Mouse (Mus musculus) liver, adult (tissue): Measurements from ENCODE around the gene Nphp4.

ENCODE experiments used
- GATA4 ChIP-seq: IDR thresholded peaks from 2 replicates; pipeline ENCODE4 v1.6.1; 2014; ENCODE audit warnings: mild to moderate bottlenecking, low read length; ENCODE audit not compliant: insufficient replicate concordance

Nphp4 gene

DNA sequence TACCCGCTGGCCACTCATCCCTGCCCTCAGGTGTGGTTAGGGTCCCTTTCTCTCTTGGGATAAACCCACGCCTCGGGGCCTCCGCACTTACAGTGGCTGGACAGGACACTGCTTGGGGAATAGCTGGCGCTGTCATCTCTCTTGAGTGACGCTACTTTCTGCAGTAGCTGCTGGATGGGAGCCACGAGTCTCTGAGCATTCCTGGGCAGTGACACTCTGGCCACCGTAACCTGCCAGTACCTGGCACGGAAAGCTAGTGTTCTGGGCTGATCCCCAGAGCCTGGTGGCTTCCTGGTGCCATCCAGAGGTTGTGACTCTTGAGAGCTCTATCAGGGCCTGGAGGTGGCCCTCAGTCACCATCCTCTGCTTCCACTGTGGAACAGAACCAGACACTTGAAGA is 13.4 kb upstream of the Nphp4 start:
- no peak for TF ChIP-seq GATA4

DNA sequence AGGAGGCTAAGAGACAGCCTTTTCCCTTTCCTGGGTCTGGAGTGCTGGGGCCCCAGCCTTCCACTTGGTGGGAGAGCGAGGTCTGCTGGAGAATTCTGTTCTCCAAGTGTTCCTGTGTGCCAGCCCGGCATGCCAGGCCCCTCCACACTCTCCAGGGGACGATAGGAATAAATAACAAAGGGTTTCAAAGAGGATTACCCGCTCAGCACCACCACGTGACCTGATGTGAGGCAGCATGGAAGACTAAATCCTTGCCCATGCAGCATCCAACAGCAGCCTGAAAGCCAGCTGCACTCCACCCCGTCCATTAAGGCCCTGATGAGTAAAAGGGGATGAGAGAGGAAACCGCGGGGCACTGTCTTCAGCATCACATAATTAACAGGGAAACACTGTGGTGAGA is 11.4 kb upstream of the Nphp4 start:
- no peak for TF ChIP-seq GATA4

DNA sequence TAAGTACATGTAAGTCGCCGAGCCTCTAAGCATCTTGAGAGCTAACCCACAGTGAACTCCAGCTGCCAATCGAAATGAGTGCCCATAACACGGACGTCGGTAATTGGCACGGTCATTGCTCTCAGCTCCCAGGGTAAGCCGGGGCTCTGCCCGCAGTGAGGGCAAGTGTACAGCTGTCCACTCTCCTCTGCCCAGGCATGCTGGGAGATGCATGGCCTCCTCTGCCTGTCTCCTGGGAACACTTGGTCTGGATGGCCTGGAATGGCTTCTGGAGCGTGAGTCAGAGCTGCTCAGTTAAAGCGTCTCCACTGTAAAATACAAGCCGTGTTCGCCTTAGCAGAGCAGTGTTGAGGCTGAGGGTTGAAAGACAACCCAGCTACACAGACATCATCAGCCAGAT is 9.9 kb upstream of the Nphp4 start:
- no peak for TF ChIP-seq GATA4

DNA sequence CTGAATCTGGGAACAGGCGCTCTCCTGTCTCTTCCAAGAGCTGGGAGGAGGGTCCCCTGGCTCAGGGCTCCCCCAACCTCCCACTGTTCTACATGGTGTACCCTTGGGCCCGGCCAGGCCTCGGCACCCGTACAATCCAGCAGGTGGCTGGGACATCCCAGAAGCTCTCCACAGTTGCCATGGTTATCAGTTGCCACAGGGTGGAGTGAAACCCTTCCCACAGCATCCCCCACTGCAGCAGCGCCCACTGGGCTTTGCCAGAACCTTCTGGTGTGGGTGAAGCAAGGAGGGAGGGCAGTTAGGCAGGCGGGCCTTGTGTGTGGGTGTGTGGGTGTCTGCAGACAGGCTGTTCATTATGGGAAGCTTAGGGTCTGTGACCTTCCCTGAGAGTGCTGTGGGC is 8.6 kb upstream of the Nphp4 start:
- TF ChIP-seq GATA4 = no peak

DNA sequence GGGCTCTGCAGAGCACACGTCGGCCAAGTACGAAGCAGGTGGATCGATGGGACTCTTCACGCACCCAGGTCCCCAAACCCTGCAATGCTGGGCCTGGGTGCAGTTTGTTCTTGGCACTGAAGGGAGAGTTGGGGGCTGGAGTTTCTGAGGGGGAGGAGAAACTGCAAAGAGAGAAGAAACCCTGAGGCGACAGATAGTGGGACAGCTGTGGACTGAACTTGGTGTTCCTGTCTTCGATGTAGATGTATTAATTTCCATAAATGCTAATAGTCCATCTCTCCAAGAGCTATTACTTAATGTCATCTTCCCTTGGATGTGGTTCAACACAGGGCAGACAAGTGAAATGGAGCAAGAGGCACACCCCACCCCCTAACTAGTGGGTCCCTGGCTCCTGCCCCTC is 565 bp upstream of the Nphp4 start:
- TF ChIP-seq GATA4 = no peak

DNA sequence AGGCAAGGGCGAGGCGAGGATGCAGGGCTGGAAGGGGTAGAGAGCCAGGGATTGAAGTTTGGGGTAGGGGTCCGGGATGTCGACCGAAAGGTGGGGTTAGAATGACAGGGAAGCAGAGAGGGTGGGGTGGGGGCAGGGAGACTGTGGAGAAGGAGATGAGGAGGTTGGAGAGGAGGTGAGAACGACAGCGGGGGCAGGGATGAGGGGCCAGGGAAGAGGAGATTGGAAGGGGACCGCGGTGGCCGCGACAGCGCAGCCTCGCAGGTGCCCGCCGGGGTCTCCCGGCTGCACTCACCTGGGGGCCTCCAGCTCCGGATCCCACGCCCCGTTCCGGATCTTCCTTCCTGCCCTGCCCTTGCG is 580 bp downstream of the Nphp4 start:
- no peak for TF ChIP-seq GATA4

DNA sequence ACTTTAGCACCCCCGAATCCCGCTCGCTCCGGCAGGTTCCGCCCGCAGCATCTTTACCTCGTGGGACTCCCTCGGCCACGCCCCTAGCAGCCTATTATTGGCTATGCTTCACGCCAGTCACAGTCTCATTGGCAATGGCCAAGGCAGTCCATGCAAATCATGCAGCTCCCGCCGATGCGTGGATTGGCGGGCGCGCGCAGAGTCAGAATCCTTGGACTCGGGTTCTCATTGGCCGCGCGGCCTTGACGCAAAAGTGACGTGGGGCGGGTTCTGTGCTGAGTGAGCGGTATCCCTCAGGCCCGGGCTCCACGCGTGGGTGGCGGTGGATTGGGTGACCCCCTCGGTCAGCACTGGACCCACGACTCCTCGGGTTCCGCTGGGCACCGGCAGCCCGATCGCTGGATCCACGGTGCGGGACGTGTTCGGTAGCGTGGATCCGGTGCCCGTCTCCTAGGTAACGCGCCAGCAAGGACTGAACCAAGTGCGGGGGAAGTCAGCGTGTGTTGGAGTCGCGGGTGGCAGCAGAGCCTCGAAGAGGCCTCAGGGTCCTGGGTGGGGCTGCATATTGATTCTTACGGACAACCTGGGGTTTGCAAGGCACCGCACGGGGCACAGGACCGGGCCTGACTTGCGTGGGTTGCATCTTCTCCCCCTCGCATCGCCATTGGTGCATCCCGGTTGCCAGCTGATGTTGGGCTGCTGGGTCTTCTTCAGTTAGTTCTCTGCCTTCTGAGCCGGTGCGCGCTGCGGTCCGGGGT is 1.1 kb downstream of the Nphp4 start, which contains the start of gene Kcnab2:
TSS of gene Kcnab2 (minus strand) at position 406 of the 758 bp plus-strand sequence.
- no peak for TF ChIP-seq GATA4

DNA sequence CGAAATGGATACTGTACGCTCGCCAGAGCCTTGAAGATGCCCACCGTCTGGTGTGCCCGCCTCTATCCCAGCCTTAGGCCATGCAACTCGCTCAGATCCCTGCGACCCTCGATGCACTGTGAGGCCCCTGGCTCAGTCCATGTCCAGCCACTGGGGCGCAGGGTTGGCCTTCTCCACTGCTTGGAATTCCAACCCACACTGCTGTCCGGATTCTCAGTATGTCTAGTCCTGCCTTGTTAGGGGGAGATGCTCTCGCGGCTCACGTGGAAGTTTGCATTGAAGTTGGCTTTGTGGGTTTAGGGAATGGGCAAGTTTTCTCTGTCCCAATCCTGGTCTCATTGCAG is 1.7 kb downstream of the Nphp4 start:
- no peak for TF ChIP-seq GATA4

DNA sequence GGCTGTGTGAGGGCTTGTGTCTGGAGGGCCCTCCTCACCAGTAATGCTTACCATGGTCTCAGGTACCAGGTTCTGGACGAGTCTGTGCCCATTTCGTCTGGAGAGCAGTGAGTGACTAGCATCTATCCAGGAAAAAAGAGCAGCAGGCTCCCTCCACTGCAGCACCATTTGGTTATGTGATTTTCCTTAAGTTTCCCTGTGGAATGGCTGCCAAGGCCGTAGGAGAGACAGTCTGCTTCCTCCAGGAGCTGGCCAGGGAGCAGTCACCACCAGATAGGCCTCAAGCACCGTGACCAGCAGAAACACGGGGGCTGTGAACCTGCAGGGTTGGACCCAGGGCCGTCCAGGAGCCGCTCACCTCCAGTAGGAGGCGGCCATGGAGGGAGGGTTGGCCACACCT is 3.9 kb downstream of the Nphp4 start:
- no peak for TF ChIP-seq GATA4

DNA sequence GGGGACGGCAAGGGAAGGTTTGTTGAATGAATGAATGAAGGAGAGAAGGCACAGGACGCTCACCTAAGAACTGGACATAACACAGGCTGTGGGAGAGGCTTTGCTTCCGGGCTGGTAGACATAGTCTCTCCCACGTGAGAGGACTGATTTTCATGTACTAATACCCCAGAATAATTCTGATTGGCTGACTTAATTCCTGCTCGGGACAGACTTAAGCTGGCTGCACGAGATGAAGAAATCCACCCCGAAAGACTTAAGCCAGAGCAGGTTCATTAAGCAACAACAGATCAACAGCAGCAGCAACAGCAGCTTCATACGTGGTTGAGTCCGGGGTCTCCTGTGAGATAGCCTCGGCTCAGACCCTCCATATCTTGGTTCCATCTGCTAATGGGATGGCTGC is 11.5 kb downstream of the Nphp4 start:
- TF ChIP-seq GATA4 = no peak

DNA sequence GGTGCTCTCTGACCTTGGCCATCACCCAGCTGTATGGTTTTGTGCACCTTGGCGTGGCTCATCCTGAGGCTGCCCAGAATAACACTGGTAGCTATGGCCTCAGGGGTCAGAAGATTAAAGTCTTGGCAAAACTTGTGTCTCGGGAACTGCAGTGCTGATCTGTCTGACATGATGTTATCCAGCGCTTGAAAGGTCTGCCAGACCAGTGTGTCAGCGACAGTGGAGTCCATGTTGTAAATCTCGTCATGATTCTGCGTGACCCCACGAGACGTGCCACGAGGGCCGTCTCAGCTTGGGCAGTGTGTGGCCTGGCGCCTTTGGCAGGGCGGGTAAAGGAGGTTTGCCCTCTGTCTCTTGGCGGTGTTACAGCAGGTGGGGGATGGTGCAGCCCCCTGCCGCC is 13.8 kb downstream of the Nphp4 start:
- no peak for TF ChIP-seq GATA4

DNA sequence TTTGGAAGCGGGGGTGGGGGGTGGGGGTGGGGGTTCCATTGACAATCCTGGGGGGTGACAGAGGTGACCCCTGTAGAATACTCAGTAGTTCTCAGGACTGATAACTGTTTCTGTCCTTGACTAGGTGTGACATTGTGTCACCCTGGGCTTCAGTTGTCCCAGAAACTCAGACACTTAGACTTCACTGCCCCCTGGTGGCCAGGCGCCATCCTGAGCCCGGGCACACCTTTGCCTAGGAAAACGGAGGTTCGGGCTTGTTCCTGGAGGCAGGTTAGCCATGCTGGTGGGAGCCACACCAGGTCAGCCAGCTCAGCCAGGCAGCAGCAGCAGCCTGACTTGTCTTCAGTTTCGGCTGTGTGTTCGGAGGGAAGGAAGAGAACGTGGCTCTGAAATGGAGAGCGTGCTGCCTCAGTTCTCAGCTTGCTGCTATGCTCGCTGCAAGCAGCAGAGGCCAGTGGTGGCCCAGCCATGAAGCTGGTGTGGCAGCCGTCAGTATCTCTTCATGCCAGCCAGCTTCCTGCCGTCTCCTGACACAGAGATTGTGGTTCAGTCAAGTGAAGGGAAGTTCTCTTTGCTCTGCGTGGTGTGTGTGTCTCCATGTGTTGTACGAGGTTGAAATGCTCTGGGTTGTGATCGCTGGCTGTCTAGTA is 14.9 kb downstream of the Nphp4 start:
- TF ChIP-seq GATA4 = no peak

DNA sequence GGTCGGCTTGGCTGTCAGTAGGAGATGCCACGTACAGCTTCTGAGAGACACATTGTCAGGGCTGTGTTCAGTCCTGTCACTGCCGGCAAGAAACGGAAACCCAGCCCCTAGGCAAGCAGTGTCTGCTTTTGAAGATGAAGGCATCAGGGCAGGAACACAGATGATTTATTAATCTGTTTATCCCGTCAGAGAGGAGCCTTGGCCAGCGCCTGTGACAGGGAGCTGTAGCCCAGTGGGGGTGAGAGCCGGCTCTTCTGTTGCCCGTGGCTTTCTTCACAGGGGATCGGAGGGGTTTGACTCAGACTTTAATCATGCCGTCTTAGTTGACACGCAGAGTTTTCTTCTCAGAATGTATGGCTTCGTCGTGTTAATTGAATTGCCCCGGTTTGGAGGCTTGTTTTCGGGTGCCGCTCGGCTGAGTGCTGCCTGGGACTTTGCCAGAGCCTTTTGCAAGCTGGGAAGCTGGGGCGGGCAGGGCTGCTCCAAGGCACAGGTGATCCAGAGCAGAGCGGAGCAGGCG is 17.9 kb downstream of the Nphp4 start:
- no peak for TF ChIP-seq GATA4

DNA sequence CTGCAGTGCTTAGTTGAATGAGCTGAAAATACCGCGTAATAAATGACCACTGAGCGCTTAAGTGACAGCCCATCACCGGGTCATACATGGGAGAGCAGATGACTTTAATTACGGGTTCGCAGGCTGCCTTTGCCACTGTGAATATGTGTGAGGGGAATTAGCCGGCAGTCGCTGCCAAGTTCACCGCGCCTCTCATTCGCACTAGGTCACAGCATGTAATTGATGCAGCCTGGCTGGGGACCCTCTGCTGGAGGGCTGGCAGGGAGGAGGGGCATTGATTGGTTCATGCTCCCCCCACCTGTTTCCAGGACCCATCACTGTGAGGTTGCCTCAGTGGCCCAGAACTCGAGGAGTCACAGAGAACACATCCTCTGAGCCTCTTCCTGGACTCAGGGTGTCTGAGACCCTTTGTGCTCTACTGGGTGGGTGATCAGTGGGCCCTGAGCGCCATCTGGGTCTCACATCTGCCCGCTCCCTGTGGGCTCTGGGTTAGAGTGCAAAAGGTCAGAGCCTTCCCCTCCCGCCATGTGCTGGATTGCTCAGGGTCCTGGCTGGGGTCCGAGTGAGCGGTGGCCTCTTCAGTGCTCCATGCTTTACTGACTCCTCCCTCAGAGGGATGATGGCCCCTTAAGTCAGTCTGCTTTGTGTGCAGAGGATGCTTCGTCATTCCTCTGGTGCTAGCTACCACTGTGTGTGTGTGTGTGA is 35.9 kb downstream of the Nphp4 start:
- TF ChIP-seq GATA4 = no peak

DNA sequence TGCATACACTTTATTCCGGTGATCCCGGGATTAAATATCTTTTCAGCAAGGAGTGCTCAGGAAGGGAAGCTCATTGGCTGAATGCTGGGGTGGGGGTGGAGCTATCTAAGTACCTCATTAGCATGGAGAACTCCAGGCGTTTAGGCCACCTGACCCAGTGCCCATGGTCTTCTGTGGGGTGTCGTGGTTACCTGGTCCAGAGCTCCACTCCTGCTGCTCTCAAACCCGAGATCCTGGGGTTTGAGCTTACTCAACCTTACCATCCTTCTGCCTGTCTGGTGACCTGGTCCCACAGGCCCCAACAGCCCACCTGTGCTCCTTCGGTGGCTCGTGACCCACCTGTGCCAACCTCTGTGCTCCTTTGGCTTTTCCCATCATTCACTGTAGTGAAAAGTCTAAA is 38.4 kb downstream of the Nphp4 start:
- no peak for TF ChIP-seq GATA4

DNA sequence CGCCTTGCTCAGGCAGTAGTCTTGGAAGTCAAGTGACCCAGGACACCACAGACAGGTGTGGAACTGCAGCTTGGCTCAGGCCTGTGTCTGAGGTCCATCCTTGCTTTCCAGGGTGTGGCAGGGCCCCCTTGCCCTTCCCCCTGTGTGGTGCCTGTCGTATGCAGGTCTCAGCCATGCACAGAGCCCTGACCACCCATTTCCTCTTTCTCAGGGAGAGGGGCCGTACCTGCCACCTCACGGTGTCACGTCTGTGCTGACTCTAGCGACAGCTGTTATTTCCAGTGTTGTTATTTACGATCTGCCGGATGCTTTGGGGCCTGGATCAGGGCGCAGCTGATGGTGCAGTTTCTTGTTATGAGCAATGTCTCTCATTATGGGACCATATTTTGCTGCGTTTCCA is 42.6 kb downstream of the Nphp4 start:
- TF ChIP-seq GATA4 = no peak
